ENCODE assay signal across 26 mouse cellular contexts in genomic region chr6:6027664-6028063, GRCm38 (mm10).
DNase-seq lines count a peak whose midpoint lies in the region; ATAC-seq lines count a peak whose summit lies in the region.
"Had no signal": no experiment of that assay in that cellular context is flagged by ENCODE, and none has a peak within 500 bp of the region (broad histone marks: within the 10 kb centered on the region; RNA-seq: fewer than 3 reads in every experiment).

No protein-coding gene starts in this region.

- no peaks in the 10 kb centered on the region for H3K9me3 ChIP-seq in embryonic facial prominence, embryonic 14.5 days (ENCODE audit: control insufficient read depth, low read length)
- no peaks in the 10 kb centered on the region for H3K9me3 ChIP-seq in limb, embryonic 12.5 days
- no peaks in the 10 kb centered on the region for H3K9me3 ChIP-seq in hindbrain, embryonic 10.5 days
- H3K9me3 ChIP-seq: forebrain, embryonic 12.5 days; forebrain, embryonic 15.5 days; G1E; heart, embryonic 10.5 days; heart, embryonic 13.5 days; hindbrain, embryonic 12.5 days; hindbrain, embryonic 15.5 days had no signal

- H3K36me3 ChIP-seq in embryonic facial prominence, embryonic 14.5 days (ENCODE audit: control insufficient read depth, insufficient read depth, low read length), result no peaks in the 10 kb centered on the region
- no peaks in the 10 kb centered on the region for H3K36me3 ChIP-seq in limb, embryonic 12.5 days
- H3K36me3 ChIP-seq in hindbrain, embryonic 10.5 days, result no peaks in the 10 kb centered on the region
- H3K36me3 ChIP-seq: forebrain, embryonic 12.5 days; forebrain, embryonic 15.5 days; G1E; heart, embryonic 10.5 days; heart, embryonic 13.5 days; hindbrain, embryonic 12.5 days; hindbrain, embryonic 15.5 days had no signal

- peak; percentile 39 for DNase-seq in NIH3T3 (ENCODE audit: low read depth)
- DNase-seq in embryonic facial prominence, embryonic 14.5 days (ENCODE audit: low spot score), result peak; percentile 77
- DNase-seq in retina, postnatal 1 day, result no peak
- no peak for DNase-seq in kidney, adult 9 months
- DNase-seq in hindbrain, embryonic 10.5 days (ENCODE audit: low spot score), result no peak
- DNase-seq: adrenal gland, adult 2 months; adrenal gland, postnatal 14 days; B cell, adult 2 months; cerebellum, adult 11 months; cerebellum, adult 2 months; cerebellum, adult 9-11 months; cerebellum, postnatal 25 days; gastrocnemius, postnatal 25 days; heart, adult 18-20 months; heart, postnatal 14 days; heart, postnatal 4 days had no signal

- no peak overlapping the region for H3K27ac ChIP-seq in embryonic facial prominence, embryonic 14.5 days (replicated peaks; ENCODE audit: low read depth, low read length)
- H3K27ac ChIP-seq in limb, embryonic 12.5 days, result peak overlapping the region; percentile 88
- no peak overlapping the region for H3K27ac ChIP-seq in hindbrain, embryonic 10.5 days
- H3K27ac ChIP-seq: forebrain, embryonic 12.5 days; forebrain, embryonic 15.5 days; heart, embryonic 10.5 days; heart, embryonic 13.5 days; hindbrain, embryonic 12.5 days; hindbrain, embryonic 15.5 days had no signal

- H3K4me1 ChIP-seq in embryonic facial prominence, embryonic 14.5 days (ENCODE audit: control insufficient read depth, insufficient read depth, low read length), result peaks cover 5% of the 10 kb centered on the region; the same call in 1 of the 2 replicates
- H3K4me1 ChIP-seq in limb, embryonic 12.5 days (replicated peaks), result peaks cover 26% of the 10 kb centered on the region
- H3K4me1 ChIP-seq in hindbrain, embryonic 10.5 days (replicated peaks), result no peaks in the 10 kb centered on the region
- H3K4me1 ChIP-seq: forebrain, embryonic 12.5 days; heart, embryonic 10.5 days; hindbrain, embryonic 15.5 days had no signal

- H3K9ac ChIP-seq in embryonic facial prominence, embryonic 14.5 days (ENCODE audit: low read depth, low read length), result no peak overlapping the region
- no peak overlapping the region for H3K9ac ChIP-seq in limb, embryonic 12.5 days (replicated peaks)
- H3K9ac ChIP-seq: forebrain, embryonic 12.5 days; forebrain, embryonic 15.5 days; heart, embryonic 13.5 days; hindbrain, embryonic 12.5 days; hindbrain, embryonic 15.5 days had no signal

- H3K4me2 ChIP-seq in embryonic facial prominence, embryonic 14.5 days (ENCODE audit: low read depth, low read length), result no peak overlapping the region
- no peak overlapping the region for H3K4me2 ChIP-seq in limb, embryonic 12.5 days
- H3K4me2 ChIP-seq: forebrain, embryonic 12.5 days; forebrain, embryonic 15.5 days; heart, embryonic 13.5 days; hindbrain, embryonic 12.5 days; hindbrain, embryonic 15.5 days had no signal

- H3K27me3 ChIP-seq in embryonic facial prominence, embryonic 14.5 days (replicated peaks; ENCODE audit: control insufficient read depth, insufficient read depth, low read length), result peaks cover 18% of the 10 kb centered on the region
- no peaks in the 10 kb centered on the region for H3K27me3 ChIP-seq in limb, embryonic 12.5 days
- H3K27me3 ChIP-seq in hindbrain, embryonic 10.5 days (ENCODE audit: insufficient read depth, poor library complexity, severe bottlenecking), result no peaks in the 10 kb centered on the region
- H3K27me3 ChIP-seq: CH12.LX; forebrain, embryonic 12.5 days; forebrain, embryonic 15.5 days; heart, embryonic 13.5 days; hindbrain, embryonic 12.5 days; hindbrain, embryonic 15.5 days had no signal

- no peak overlapping the region for H3K4me3 ChIP-seq in embryonic facial prominence, embryonic 14.5 days (ENCODE audit: low read depth, low read length)
- no peak overlapping the region for H3K4me3 ChIP-seq in limb, embryonic 12.5 days (replicated peaks)
- H3K4me3 ChIP-seq in hindbrain, embryonic 10.5 days, result no peak overlapping the region
- H3K4me3 ChIP-seq: erythroblast, embryonic 14.5 days; forebrain, embryonic 12.5 days; forebrain, embryonic 15.5 days; heart, embryonic 10.5 days; heart, embryonic 13.5 days; hindbrain, embryonic 12.5 days; hindbrain, embryonic 15.5 days had no signal

- no peak for ATAC-seq in embryonic facial prominence, embryonic 14.5 days (ENCODE audit: low read depth)
- ATAC-seq in limb, embryonic 12.5 days (ENCODE audit: insufficient number of reproducible peaks, insufficient read depth, low FRiP score, low TSS enrichment, low read depth), result peak; percentile 85
- ATAC-seq: forebrain, embryonic 15.5 days had no signal

- 44% methylated on average over 6 of the region's 6 CpGs for WGBS in embryonic facial prominence, embryonic 14.5 days
- WGBS in limb, embryonic 12.5 days, result 36% methylated on average over 6 of the region's 6 CpGs
- 92% methylated on average over 6 of the region's 6 CpGs for WGBS in hindbrain, embryonic 10.5 days

Comparison
In these comparisons a context has a peak if more than half of its experiments do, and no peak if none do; other contexts are left out.
1. DNase-seq: peak in NIH3T3 (single experiment) and embryonic facial prominence, embryonic 14.5 days (single experiment); none in retina, postnatal 1 day (single experiment), kidney, adult 9 months (single experiment) and hindbrain, embryonic 10.5 days (single experiment).